Mouse (Mus musculus) embryo, embryonic 10 days (tissue): ENCODE results near the gene Mief2.
A peak's percentile ranks its signal among the peaks of the same experiment; 100 is the strongest.

Source experiments
- DNase-seq: peaks from one replicate; pipeline ENCODE4 v3.0.0-alpha.2; 2015; ENCODE audit warnings: low spot score

The Mief2 gene

DNA sequence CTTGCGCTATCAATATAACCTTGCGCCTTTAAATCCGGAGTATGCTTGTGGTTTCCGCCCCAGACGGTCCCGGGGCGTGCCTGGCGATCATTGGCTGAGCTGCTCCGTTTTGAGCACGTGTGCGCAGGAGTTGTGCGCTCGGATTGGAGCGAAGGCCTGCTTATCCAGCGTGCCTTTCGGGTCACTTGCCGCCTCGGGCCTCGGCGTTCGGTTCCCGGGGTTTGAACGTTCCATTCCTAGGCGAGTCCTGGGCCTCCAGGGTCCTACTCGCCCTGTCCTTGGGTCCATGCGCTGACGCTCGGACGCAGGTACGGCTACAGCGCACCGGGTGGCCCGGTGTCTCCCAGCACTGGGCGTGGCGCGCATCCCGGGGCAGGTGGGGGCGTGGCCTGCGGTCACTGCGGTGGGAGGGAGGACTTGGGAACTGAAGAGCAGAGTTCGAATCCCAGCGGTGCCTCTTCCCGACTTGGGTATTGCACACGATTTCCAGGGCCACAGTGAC is at the start of gene Mief2:
Mief2 (plus strand) TSS at position 139 of the 502 bp plus-strand sequence.
- DNase-seq, result peak; percentile 97

DNA sequence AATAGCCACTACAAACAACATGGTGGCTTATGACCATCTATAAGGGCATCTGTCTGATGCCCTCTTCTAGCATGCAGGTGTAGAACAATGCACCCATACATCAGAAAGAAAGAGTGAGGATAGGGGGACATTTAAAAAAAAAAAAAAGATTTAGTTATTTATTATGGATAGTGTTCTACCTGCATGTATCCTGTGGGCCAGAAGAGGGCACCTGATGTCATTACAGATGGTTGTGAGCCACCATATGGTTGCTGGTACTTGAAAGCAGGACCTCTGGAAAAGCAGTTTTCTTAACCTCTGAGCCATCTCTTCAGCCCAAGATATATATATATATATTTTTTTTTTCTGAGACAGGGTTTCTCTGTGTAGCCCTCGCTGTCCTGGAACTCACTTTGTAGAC is 32.0 kb upstream of the Mief2 start:
- no peak for DNase-seq

DNA sequence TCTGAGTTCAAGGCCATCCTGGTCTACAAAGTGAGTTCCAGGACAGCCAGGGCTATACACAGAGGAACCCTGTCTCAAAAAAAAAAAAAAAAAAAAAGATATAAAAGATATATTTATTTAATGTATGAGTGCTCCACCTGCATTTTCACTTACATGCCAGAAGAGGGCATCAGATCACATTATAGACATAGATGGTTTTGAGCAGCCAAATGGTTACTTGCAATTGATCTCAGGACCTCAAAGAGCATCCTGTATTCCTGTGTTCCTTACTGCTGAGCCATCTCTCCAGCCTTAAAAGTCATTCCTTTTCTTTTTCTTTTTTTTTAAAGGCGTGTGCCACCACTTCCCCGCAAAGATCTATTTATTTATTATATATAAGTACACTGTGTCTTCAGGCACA is 30.6 kb upstream of the Mief2 start:
- peak; percentile 67 for DNase-seq

DNA sequence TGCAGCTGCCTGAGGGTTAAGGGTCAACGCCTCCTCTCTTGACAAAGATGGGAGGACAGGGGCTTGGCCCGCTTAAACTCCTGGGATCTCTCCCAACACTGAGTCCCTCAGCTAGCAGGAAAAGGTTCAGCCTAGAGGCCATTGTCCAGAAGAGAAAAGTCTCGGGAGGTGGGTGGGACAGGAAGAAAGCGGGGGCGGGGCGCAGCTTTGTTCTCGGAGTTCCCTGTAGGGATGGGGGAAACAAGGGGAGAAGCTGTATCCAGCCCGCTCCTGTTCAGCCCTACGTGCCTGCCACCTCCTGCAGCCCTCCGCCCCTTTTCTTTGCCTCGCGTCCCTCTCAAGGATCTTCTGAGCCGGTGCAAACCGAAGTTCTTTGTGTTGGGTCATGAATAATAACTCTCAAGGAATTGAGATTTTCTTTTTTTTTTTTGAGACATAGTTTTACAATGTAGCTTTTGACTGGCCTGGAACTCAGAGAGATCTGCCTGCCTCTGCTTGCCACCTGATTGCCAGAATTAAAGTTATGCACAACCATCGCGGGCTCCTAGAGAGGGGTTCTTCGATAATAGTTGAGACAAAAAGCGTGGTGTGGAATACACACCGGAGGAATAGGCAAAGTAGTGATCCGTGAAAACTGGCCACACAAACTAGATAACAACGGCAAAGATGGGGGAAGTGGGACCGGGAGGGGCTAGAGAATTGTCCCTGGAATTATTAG is 29.2 kb upstream of the Mief2 start:
- DNase-seq, result peak; percentile 83

DNA sequence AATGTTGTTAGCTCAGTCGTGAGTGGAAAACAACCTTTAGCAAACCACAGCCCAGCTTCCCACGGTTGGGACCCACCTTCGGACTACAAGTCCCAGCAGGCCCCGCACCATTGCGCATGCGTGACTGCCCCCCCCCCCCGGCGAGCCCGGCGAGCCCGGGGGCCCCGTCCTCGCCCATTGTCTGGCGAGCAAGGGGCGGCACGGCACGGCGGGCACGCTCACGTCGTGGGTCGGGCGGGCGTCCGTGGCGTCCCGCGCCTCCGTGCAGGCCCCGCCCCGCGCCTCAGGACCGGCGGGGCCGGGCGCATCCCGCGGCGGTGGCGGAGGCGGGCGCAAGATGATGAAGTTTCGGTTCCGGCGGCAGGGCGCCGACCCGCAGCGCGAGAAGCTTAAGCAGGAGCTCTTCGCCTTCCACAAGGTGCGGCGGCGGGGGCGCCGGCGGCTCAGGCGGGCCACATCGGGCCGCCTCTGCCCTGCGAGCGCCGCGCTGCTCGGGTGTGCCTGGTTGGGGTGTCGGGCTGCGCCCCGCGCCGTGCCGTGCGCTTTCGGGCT is 28.6 kb upstream of the Mief2 start, which contains the start of gene Llgl1:
Llgl1 (plus strand) TSS at position 200 of the 552 bp plus-strand sequence.
- peak; percentile 93 for DNase-seq

DNA sequence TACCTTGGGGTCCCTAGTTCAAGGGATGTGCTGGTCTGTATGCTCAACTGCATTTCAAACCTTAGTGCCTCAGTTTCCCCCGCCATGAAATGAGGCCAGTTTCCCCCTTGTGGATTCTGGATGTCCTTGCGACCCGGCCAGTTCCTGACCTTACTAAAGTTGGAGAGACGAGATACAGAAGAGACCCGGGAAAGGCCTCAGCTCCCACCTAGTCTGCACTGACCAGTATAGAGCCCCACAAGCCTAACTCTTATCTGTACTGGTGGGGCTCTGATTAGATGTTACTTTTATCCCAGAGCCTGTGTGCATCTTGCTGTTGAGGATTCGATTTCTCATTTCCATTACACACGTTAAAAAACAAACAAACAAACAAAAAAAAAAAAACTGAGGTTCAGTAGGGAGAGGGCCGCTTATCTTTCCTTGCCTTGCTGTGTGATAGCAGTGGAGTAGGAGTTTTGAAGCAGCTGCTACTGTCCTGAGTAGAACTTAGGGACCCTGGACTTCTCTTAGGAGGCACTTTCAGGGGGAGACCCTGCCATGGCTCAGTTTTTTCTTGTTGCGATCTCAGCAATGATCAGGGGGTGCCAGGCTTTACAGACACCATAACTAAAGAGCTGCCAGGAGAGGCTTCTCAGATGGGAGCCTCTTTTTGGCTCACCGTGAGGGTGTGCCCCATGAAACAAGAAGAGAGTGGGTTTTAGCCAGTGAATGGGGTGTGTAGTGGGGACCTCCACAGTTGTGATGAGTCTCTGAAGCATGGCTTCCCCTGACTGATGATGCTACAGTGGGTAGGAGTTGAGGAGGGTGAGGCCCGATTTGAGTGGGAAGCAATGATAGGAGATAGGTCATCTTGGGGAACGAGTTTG is 27.6 kb upstream of the Mief2 start:
- DNase-seq, result peak; percentile 40

DNA sequence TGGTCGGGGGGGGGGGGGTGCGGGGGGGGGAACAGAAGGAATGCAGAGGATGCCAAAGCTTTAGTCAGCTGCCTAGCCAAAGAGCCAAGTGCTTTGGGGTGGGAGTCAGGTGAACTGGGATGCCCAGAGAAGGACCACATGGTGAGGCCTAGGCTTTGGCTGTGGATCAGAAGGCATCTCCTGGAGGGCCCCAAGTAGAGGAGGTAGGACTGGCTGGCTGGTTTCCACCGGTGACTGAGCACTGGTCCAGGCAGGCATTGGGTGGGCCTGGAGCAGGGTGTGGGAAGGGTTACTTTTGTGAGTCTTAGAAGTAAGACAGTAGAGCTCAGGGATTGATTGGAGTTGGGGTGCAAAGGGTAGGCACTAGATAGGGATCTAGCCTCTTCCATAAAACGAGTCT is 26.6 kb upstream of the Mief2 start:
- no peak for DNase-seq

DNA sequence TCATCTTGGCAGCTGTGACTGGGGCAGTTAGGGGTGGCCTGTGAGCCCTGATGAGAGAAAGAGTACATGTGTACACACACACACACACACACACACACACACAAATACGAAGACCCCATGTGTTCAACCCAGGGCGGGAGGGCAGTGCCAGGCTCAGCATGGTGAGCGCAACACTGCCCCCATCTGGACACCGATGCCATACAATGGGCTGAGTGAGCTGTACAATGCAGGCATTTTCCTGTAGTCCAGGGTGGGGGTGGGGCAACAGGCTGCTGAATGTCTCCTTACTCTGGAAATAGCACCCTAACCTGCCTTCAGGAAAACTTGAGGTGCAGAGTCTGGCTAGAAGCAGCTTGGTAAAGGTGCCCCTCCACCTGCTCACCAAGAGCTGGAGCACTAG is 25.1 kb upstream of the Mief2 start:
- DNase-seq, result peak; percentile 90

DNA sequence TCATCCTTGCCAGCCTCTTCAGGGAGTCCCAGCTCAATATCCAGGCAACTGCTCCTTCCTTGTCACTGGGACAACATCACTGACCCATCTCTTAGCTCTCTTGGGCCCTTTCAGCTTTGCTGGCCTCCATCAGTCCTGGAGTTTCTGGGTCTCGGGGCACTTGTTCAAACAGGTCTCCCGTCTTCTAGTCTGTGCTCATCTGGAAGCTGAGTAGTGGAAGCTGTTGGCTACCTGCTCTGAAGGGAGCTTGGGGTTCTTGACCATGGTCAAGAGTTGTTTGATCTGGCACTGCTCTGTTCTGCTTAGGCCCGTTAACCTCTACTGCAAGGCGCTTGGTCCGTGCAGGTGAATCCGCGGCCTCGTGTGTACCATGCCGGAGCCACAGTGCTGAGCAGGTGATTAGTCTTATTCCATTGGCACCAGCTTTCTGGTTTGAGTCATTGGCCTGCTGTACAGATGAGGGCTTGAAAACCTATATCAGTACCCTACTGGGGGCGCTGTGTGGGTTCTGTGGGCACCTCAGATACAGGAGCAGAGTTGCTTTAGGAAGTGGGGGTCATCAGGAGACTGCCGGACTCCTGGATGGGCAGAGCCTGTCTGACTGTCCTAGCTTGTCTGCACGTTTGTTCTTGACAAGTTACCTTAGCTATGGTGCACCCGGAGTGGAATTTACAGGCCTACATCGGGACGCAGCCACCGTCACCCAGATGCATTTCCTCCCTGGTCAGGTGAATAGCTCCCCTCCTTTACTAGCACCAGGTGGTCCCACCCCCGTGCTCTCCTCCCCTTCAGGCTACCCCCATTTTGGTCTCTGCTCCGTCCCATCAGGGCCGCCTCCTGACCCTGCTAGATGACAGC is 23.9 kb upstream of the Mief2 start:
- DNase-seq, result no peak

DNA sequence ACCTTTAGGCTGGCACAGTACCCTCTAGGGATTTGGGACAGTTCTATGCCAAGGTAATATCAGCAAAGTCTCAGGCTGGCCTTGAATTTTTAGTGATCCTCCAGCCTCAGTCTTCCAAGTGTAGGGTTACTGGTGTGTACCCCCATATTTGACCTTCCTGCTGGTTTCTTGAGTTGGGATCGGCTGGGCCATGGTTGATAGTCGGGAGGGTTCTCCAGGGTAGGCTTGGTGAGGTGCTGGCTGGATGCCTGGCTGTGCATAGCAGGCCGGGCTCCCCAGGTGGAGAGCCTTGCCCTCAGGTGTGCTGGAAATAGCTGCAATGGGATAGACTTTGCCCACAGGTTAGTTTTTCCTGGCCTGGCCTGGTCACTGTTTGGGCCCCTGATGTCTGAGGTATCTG is 22.9 kb upstream of the Mief2 start:
- no peak for DNase-seq

DNA sequence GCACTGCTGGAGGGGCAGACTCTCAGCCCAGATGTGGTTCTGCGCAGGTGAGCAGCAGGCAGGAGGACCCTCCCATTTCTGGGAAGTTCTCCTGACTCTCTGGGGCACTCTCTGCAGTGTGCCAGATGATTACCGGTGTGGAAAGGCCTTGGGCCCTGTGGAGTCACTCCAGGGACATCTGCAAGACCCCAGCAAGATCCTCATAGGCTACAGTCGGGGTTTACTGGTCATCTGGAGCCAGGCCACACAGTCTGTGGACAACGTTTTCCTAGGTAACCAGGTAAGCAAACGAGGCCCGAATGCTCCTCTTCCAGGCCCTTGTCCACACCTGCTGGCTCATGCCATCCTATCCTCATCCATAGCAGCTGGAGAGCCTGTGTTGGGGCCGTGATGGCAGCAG is 22.1 kb upstream of the Mief2 start:
- DNase-seq, result no peak

DNA sequence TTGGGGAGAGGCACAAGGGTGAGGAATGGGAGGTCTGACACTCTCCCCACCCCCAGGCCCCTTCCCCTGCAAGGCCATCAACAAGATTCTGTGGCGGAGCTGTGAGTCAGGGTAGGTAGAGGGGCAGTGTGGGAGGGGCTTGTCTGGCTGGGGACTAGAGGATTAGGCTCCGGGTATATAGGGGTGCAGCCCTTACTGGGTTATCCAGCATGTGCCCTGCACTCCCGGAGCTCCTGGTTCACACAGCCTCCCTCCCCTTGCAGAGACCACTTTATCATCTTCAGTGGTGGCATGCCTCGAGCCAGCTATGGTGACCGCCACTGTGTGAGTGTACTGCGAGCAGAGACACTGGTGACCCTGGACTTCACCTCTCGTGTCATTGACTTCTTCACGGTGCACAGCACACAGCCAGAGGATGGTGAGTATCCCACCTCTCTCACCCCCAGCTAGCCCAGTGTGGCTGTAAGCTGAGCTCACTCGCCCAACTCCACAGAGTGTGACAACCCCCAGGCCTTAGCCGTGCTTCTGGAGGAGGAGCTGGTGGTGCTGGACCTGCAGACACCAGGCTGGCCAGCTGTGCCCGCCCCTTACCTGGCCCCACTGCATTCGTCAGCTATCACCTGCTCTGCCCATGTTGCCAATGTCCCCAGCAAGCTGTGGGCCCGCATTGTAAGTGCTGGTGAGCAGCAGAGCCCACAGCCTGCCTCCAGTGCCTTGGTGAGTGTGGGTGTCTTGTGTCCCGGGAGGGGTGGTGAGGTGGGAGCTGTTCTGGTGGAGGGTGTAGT is 21.3 kb upstream of the Mief2 start:
- DNase-seq, result no peak

DNA sequence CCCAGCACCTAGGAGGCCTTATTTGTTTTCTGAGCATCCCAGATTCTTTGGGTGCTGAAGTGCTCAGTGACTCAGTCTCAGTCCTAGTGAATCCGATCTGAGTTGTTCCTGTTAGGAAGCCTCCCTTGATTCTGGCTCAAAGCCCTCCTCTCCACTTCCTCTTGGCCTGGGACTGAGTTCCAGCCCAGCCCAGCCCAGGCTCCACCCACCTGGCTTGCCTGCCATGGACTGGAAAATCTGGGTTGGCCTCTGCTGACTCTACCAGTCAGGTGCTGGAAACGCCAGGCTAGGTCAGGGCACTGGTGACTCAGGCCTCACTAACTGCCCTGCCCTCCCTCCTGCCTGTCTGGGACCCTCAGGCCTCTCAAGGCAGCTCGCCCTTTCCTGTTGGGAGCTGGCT is 20.5 kb upstream of the Mief2 start:
- DNase-seq, result no peak

DNA sequence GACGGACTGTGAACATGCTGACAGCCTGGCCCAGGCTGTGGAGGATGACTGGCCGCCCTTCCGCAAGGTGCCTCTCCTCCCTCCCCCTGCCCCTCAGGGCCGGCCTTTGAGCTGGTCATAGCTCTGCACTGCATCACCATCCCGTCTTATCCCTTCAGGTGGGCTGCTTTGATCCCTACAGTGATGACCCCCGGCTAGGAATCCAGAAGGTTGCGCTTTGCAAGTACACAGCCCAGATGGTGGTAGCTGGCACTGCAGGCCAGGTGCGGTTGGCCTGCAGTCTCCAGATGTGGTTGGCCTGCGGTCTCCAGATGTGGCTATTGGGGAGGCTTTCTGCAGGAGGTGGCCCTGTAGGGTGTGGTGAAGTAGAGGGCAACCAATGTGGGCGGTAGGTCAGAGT is 19.6 kb upstream of the Mief2 start:
- no peak for DNase-seq

DNA sequence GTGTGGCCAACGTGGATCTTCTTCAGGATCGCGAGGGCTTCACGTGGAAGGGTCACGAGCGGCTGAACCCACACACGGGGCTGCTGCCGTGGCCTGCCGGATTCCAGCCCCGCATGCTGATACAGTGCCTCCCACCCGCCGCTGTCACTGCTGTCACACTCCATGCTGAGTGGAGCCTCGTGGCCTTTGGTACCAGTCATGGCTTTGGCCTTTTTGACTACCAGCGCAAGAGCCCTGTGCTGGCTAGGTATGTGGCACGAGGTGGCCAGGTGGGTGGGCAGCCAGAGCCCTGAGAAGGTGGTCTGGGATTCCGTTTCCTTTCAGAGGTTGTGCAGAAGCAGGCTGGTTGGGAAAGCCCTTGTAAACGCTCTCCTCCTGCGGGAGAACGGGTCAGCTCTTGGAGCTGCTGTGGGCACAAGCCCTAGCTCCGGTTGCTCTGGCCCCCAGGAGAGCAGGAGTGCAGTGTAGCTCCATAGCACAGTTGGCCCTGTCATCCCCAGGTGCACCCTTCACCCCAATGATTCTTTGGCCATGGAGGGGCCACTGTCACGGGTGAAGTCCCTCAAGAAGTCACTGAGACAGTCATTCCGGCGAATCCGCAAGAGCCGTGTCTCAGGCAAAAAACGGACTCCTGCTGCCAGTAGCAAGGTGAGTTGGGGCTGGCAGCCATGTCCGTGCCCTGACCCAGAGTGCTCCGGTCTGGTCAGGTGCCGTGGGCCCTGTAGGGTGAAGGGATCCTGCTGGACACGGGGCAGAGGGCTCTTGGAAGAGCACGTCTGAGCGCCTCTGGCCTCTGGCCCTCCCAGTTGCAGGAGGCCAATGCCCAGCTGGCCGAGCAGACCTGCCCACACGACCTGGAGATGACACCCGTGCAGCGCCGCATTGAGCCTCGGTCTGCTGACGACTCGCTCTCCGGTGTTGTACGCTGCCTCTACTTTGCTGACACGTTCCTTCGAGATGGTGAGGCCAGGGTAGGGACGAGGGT is 18.4 kb upstream of the Mief2 start:
- DNase-seq, result no peak

DNA sequence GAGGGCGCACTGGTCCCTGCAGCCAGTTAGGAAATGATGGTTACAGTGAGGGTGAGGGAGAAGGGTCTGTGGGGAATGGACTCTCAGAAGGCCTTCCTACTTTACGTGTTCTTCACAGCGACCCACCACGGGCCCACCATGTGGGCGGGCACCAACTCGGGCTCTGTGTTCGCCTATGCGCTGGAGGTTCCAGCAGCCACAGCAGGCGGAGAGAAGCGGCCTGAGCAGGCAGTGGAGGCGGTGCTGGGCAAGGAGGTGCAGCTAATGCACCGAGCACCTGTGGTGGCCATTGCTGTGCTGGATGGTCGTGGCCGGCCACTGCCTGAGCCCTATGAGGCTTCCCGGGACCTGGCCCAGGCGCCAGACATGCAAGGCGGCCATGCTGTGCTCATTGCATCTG is 17.0 kb upstream of the Mief2 start:
- DNase-seq, result no peak

DNA sequence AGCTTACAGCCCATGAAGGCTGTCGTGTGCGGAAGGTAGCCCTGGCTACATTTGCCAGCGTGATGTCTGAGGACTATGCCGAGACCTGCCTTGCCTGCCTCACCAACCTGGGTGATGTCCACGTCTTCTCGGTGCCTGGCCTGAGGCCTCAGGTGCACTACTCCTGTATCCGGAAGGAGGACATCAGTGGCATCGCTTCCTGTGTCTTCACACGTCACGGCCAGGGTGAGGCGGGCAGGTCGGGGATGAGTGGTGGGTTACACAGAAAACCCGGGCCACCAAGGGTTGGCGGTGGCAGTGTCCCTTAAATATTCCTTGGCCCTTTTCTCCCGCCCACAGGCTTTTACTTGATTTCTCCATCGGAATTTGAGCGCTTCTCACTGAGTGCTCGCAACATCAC is 16.2 kb upstream of the Mief2 start:
- DNase-seq, result no peak

DNA sequence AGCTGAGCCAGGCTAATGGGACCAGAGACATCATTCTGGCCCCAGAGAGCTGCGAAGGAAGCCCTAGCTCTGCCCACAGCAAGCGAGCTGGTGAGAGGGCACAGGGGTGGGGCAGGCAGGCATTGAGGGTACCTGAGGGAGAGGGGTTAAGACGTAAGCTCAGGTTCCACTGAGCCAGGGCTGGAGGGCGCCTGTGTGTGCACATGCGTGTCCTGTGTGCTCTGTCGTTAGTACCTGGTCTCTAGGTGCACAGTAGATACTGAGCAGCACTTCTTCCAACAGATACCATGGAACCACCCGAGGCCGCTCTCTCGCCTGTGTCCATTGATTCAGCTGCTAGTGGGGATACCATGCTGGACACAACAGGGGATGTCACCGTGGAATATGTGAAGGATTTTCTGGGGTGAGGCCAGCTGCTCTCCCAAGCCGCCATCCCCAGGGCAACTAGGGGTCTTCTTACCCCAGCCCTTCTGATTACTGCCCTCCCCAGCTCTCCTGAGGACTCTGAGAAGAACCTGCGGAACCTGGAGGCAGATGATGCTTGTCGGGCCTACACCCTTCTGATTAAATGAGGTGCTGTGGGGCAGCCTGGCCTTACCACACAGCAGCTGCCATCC is 15.5 kb upstream of the Mief2 start:
- no peak for DNase-seq

DNA sequence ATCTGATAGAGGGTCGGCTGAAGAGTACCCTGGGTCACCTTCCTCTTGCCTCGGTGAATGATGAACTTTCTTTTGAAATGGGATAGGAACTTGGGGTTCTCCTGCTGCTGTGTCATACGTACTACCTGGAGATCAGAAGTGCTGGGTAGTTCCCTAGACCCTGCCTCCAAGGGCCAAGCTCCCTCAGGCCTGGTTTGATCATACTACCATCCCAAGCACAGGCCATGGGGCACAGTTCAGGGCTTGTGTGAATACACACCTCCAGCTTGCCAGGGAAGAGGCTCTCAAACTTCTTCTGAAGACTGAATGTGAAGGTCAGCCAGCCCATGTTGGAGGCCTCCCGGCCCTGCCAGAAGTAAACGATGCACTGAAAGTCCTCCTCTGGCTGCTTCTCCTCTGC is 12.4 kb upstream of the Mief2 start:
- DNase-seq, result no peak
